ENCODE assay signal across 9 mouse cellular contexts in genomic region chr16:21392517-21393112, GRCm38 (mm10). TPM values are rescaled to one million over a fixed set of nuclear protein-coding genes. Genes with fewer than 3 reads are reported as not detected.
DNase-seq lines count a peak whose midpoint lies in the region; ATAC-seq and TF ChIP-seq lines count a peak whose summit lies in the region.
"Had no signal": no experiment of that assay in that cellular context is flagged by ENCODE, and none has a peak within 500 bp of the region (broad histone marks: within the 10 kb centered on the region; RNA-seq: fewer than 3 reads in every experiment).

No protein-coding gene starts in this region.

- no peak overlapping the region for H3K4me2 ChIP-seq in heart, embryonic 15.5 days
- H3K4me2 ChIP-seq in liver, embryonic 13.5 days, result no peak overlapping the region
- no peak overlapping the region for H3K4me2 ChIP-seq in neural tube, embryonic 13.5 days

- no peak overlapping the region for H3K9ac ChIP-seq in heart, embryonic 15.5 days
- H3K9ac ChIP-seq in liver, embryonic 13.5 days, result no peak overlapping the region
- no peak overlapping the region for H3K9ac ChIP-seq in neural tube, embryonic 13.5 days

- peak overlapping the region; percentile 70 for H3K27ac ChIP-seq in forebrain, embryonic 10.5 days
- 0 out of 2 replicates have a peak overlapping the region, but pooled peaks have one; percentile 33 for H3K27ac ChIP-seq in heart, embryonic 15.5 days
- no peak overlapping the region for H3K27ac ChIP-seq in liver, embryonic 13.5 days
- H3K27ac ChIP-seq in neural tube, embryonic 13.5 days (replicated peaks), result peak overlapping the region; percentile 59
- H3K27ac ChIP-seq in testis, adult 2 months (ENCODE audit: control insufficient read depth, insufficient read depth, low read depth, low read length), result no peak overlapping the region
- H3K27ac ChIP-seq: macrophage had no signal

- H3K36me3 ChIP-seq in forebrain, embryonic 10.5 days (replicated peaks), result no peaks in the 10 kb centered on the region
- H3K36me3 ChIP-seq in heart, embryonic 15.5 days, result no peaks in the 10 kb centered on the region
- H3K36me3 ChIP-seq in liver, embryonic 13.5 days, result no peaks in the 10 kb centered on the region
- H3K36me3 ChIP-seq in neural tube, embryonic 13.5 days, result no peaks in the 10 kb centered on the region
- no peaks in the 10 kb centered on the region for H3K36me3 ChIP-seq in testis, adult 2 months (ENCODE audit: control insufficient read depth, insufficient read depth, low read length)

- H3K9me3 ChIP-seq in forebrain, embryonic 10.5 days, result no peaks in the 10 kb centered on the region
- H3K9me3 ChIP-seq in heart, embryonic 15.5 days (replicated peaks), result no peaks in the 10 kb centered on the region
- H3K9me3 ChIP-seq in liver, embryonic 13.5 days (replicated peaks), result no peaks in the 10 kb centered on the region
- H3K9me3 ChIP-seq in neural tube, embryonic 13.5 days, result no peaks in the 10 kb centered on the region

- DNase-seq in CD8-positive naive resting alpha-beta T cell, adult 2 months (ENCODE audit: low read depth in 2 of 2, low spot score in 2 of 2), result peak; percentile 45 to 61
- peak; percentile 68 for DNase-seq in c-Kit-negative CD71-positive TER-119-positive erythroid progenitor cells, embryonic 14.5 days (ENCODE audit: low read depth, low spot score)
- DNase-seq in forebrain, embryonic 10.5 days (ENCODE audit: extremely low spot score, low spot score), result peak; percentile 90
- peak; percentile 82 to 94 for DNase-seq in kidney, postnatal 25 days
- peak; percentile 62 for DNase-seq in liver, embryonic 13.5 days

- TF ChIP-seq POLR2A in testis, adult 2 months (IDR thresholded peaks at IDR 0.05; ENCODE audit: control insufficient read depth, low read depth, low read length), result no peak

- no peak overlapping the region for H3K4me3 ChIP-seq in forebrain, embryonic 10.5 days
- no peak overlapping the region for H3K4me3 ChIP-seq in heart, embryonic 15.5 days
- no peak overlapping the region for H3K4me3 ChIP-seq in liver, embryonic 13.5 days (replicated peaks)
- no peak overlapping the region for H3K4me3 ChIP-seq in neural tube, embryonic 13.5 days
- H3K4me3 ChIP-seq in testis, adult 2 months (ENCODE audit: control insufficient read depth, low read depth, low read length), result no peak overlapping the region

- peak; percentile 67 for ATAC-seq in heart, embryonic 15.5 days (replicated peaks; ENCODE audit: insufficient number of reproducible peaks, insufficient read depth, low FRiP score, low read depth)
- ATAC-seq in liver, embryonic 13.5 days (ENCODE audit: low read depth), result peak; percentile 79
- peak; percentile 87 for ATAC-seq in neural tube, embryonic 13.5 days (ENCODE audit: low read depth)

- H3K27me3 ChIP-seq in forebrain, embryonic 10.5 days (ENCODE audit: poor library complexity, severe bottlenecking), result peaks cover 45% of the 10 kb centered on the region
- no peaks in the 10 kb centered on the region for H3K27me3 ChIP-seq in heart, embryonic 15.5 days
- peaks cover 6% of the 10 kb centered on the region; the same call in 1 of the 2 replicates for H3K27me3 ChIP-seq in liver, embryonic 13.5 days
- H3K27me3 ChIP-seq in neural tube, embryonic 13.5 days, result no peaks in the 10 kb centered on the region
- no peaks in the 10 kb centered on the region for H3K27me3 ChIP-seq in testis, adult 2 months (ENCODE audit: control insufficient read depth, insufficient read depth, low read length)

- peak; percentile 82; the same call in 1 of the 2 replicates for TF ChIP-seq CTCF in testis, adult 2 months (IDR thresholded peaks at IDR 0.05; ENCODE audit: control insufficient read depth, insufficient read depth, insufficient replicate concordance, low read depth, low read length)

- 58% methylated on average over 9 of the region's 9 CpGs for WGBS in forebrain, embryonic 10.5 days
- WGBS in heart, embryonic 15.5 days, result 50% methylated on average over 9 of the region's 9 CpGs
- 46% methylated on average over 9 of the region's 9 CpGs for WGBS in liver, embryonic 13.5 days (ENCODE audit: insufficient replicate concordance)
- WGBS in neural tube, embryonic 13.5 days, result 36% methylated on average over 9 of the region's 9 CpGs

- peaks cover 71% of the 10 kb centered on the region for H3K4me1 ChIP-seq in forebrain, embryonic 10.5 days
- peaks cover 30% of the 10 kb centered on the region for H3K4me1 ChIP-seq in heart, embryonic 15.5 days (replicated peaks)
- H3K4me1 ChIP-seq in liver, embryonic 13.5 days (replicated peaks), result peaks cover 2% of the 10 kb centered on the region; the same call in 1 of the 2 replicates
- H3K4me1 ChIP-seq in neural tube, embryonic 13.5 days (replicated peaks), result peaks cover 48% of the 10 kb centered on the region
- H3K4me1 ChIP-seq in testis, adult 2 months (ENCODE audit: control insufficient read depth, insufficient read depth, low read length), result no peaks in the 10 kb centered on the region; the same call in none of the 2 replicates

RNA-seq across cellular contexts. Expression of gene Vps8, which starts 30.3 kb away (rescaled TPM):
- polyA plus RNA-seq in forebrain, embryonic 10.5 days (2016; fragmentation: Nextera tagmentation; extraction: Ambion mirVana), result 19.7 and 21.0 TPM in 2 replicates
- polyA plus RNA-seq in heart, embryonic 15.5 days (2015; fragmentation: Nextera tagmentation; extraction: Ambion mirVana), result 21.4 and 23.0 TPM in 2 replicates
- 5.3 and 6.3 TPM in 2 replicates for polyA plus RNA-seq in liver, embryonic 13.5 days (2015; fragmentation: Nextera tagmentation; extraction: Ambion mirVana)
- polyA plus RNA-seq in neural tube, embryonic 13.5 days (2015; fragmentation: Nextera tagmentation; extraction: Ambion mirVana), result 26.7 and 26.9 TPM in 2 replicates
- polyA plus RNA-seq in testis, adult 2 months (2012; rRNA removed), result 8.3 and 9.6 TPM in 2 replicates

Comparison
In these comparisons a context has a peak if more than half of its experiments do, and no peak if none do; other contexts are left out.
1. H3K27ac ChIP-seq: peak in forebrain, embryonic 10.5 days (single experiment), heart, embryonic 15.5 days (single experiment) and neural tube, embryonic 13.5 days (single experiment); none in liver, embryonic 13.5 days (single experiment) and testis, adult 2 months (single experiment).
2. Peak in every context shown above with its lines, with median percentiles within 50 percentile points of each other: DNase-seq and ATAC-seq.